Mouse (Mus musculus) C2C12 (cell line): ENCODE results near the gene Olfr96. TPM values are rescaled to one million over a fixed set of nuclear protein-coding genes. Genes with fewer than 3 reads are reported as not detected.

Source experiments
- H3K27me3 ChIP-seq: one replicate; pipeline ENCODE4 v1.6.1; 2011; ENCODE audit not compliant: control insufficient read depth, insufficient read depth, insufficient read length
- H3K36me3 ChIP-seq: one replicate; pipeline ENCODE4 v1.6.1; 2011; ENCODE audit not compliant: control insufficient read depth, insufficient read depth
- H3K4me3 ChIP-seq: one replicate; pipeline ENCODE4 v1.5.1; 2011; ENCODE audit warnings: mild to moderate bottlenecking, control low read depth; ENCODE audit not compliant: poor library complexity, insufficient read depth, severe bottlenecking
- H3K79me2 ChIP-seq: one replicate; pipeline ENCODE4 v1.6.1; 2011; ENCODE audit not compliant: control insufficient read depth, insufficient read depth
- H3K79me3 ChIP-seq: one replicate; pipeline ENCODE4 v1.6.1; 2011; ENCODE audit warnings: low read depth, control low read depth
- H3ac ChIP-seq: one replicate; pipeline ENCODE3; 2011; ENCODE audit warnings: low read depth; ENCODE audit not compliant: control insufficient read depth, insufficient read length
- CEBPB ChIP-seq: IDR thresholded peaks from one replicate; pipeline ENCODE4 v1.6.1; 2011; ENCODE audit warnings: low read depth, mild to moderate bottlenecking, control low read depth, moderate library complexity
- CTCF ChIP-seq: IDR thresholded peaks from one replicate; pipeline ENCODE4 v1.5.1; 2011; ENCODE audit not compliant: control insufficient read depth, insufficient read depth, insufficient read length
- FOSL1 ChIP-seq: IDR thresholded peaks from one replicate; pipeline ENCODE4 v1.8.0; 2011; ENCODE audit warnings: mild to moderate bottlenecking, low read length; ENCODE audit not compliant: poor library complexity, insufficient read depth, severe bottlenecking
- MAX ChIP-seq: IDR thresholded peaks from one replicate; pipeline ENCODE4 v1.6.1; 2011; ENCODE audit warnings: mild to moderate bottlenecking, control low read depth
- MYOD1 ChIP-seq: IDR thresholded peaks from one replicate; pipeline ENCODE4 v1.6.1; 2011; ENCODE audit warnings: low read depth; ENCODE audit not compliant: control insufficient read depth, insufficient read length
- MYOG ChIP-seq: IDR thresholded peaks from one replicate; pipeline ENCODE4 v1.6.1; 2011; ENCODE audit not compliant: control insufficient read depth, insufficient read length; ENCODE audit errors: extremely low read depth
- USF1 ChIP-seq: IDR thresholded peaks from one replicate; pipeline ENCODE4 v1.6.1; 2011; ENCODE audit warnings: low read depth, mild to moderate bottlenecking, control low read depth, moderate library complexity
- long read RNA-seq, 2 experiments: library from polyadenylated mRNA; unstranded; transcript quantifications; one replicate each; pipeline ENCODE4 v2.0.0; 2019 to 2020
- polyA plus RNA-seq: library from polyadenylated mRNA; unstranded; fragments of >200 nt; fragmentation: generic; extraction: Trizol; gene quantifications from one replicate; pipeline ENCODE4 v1.2.1, GENCODE M21; 2012; ENCODE audit warnings: missing spikeins

Gene Olfr96
- polyA plus RNA-seq, result not detected
- long read RNA-seq, experiment 1, result 0 reads
- long read RNA-seq, experiment 2, result 0 reads

- H3ac ChIP-seq, result no peak within 1 kb of the TSS
- H3K36me3 ChIP-seq, result no peaks in the 10 kb centered on the region
- H3K27me3 ChIP-seq, result no peaks in the 10 kb centered on the region
- H3K79me3 ChIP-seq, result no peaks in the 10 kb centered on the region
- H3K79me2 ChIP-seq, result no peaks in the 10 kb centered on the region
- H3K4me3 ChIP-seq, result no peak within 1 kb of the TSS
- TF ChIP-seq CEBPB (no peak), FOSL1 (no peak), USF1 (no peak), MYOG (no peak), MAX (no peak), CTCF (no peak), MYOD1 (no peak)
Measured at GRCm38 (mm10) chr17:37219846-37220245, at the start of gene Olfr96. Olfr96 (plus strand) TSS chr17:37220146.

DNA sequence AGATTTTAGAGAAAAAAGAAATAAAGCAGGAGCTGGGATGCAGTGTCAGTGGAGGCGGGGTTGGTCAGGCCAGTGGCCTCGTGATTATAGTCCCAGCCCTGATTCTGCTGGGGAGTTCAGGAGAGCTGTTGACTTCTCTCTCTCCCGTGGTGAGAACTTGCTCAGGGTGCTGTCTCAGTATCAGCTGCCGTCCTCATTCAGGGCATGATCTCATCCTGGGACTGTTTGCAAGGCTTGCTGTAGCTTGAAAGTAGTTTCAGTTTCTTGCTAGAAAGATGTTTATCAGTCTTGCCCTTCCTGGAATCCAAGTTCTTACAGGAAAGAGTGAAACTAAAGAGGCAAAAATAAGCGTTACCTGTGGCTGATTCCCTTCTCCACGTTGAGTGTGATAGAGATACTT lies 34.5 kb upstream of the Olfr96 start:
- H3K27me3 ChIP-seq, result no peaks in the 10 kb centered on the region
- no peaks in the 10 kb centered on the region for H3K79me2 ChIP-seq
- H3K4me3 ChIP-seq, result no peak overlapping the region
- H3K79me3 ChIP-seq, result no peaks in the 10 kb centered on the region
- TF ChIP-seq CTCF, result no peak
- no peak for TF ChIP-seq FOSL1
- TF ChIP-seq USF1, result no peak
- no peak for TF ChIP-seq MYOG
- no peak for TF ChIP-seq MYOD1
- no peak for TF ChIP-seq MAX
- TF ChIP-seq CEBPB, result no peak
- H3ac ChIP-seq, result no peak overlapping the region
- H3K36me3 ChIP-seq, result no peaks in the 10 kb centered on the region

GRCm38 (mm10) chr17:37190711-37191110 lies 29.2 kb upstream of the Olfr96 start:
- Histone ChIP-seq H3K27me3 (no peaks in the 10 kb centered on the region), H3K36me3 (no peaks in the 10 kb centered on the region), H3ac (no peak overlapping the region), H3K4me3 (no peak overlapping the region), H3K79me3 (no peaks in the 10 kb centered on the region), H3K79me2 (no peaks in the 10 kb centered on the region)
- TF ChIP-seq MYOD1, result no peak
- no peak for TF ChIP-seq CTCF
- TF ChIP-seq CEBPB, result no peak
- TF ChIP-seq FOSL1, result no peak
- no peak for TF ChIP-seq MYOG
- no peak for TF ChIP-seq USF1
- TF ChIP-seq MAX, result no peak

- Histone ChIP-seq H3K79me3 (no peaks in the 10 kb centered on the region), H3ac (no peak overlapping the region), H3K4me3 (no peak overlapping the region), H3K36me3 (no peaks in the 10 kb centered on the region), H3K27me3 (no peaks in the 10 kb centered on the region), H3K79me2 (no peaks in the 10 kb centered on the region)
- TF ChIP-seq CEBPB (no peak), MYOD1 (no peak), MYOG (no peak), CTCF (no peak), MAX (no peak), USF1 (no peak), FOSL1 (no peak)
Measured at GRCm38 (mm10) chr17:37193032-37193431, 26.9 kb upstream of the Olfr96 start.

- no peaks in the 10 kb centered on the region for H3K27me3 ChIP-seq
- no peaks in the 10 kb centered on the region for H3K79me3 ChIP-seq
- no peak within 1 kb of the TSS for H3ac ChIP-seq
- no peaks in the 10 kb centered on the region for H3K36me3 ChIP-seq
- H3K79me2 ChIP-seq, result no peaks in the 10 kb centered on the region
- TF ChIP-seq MYOD1, result no peak
- TF ChIP-seq CEBPB, result no peak
- TF ChIP-seq FOSL1, result no peak
- no peak for TF ChIP-seq MYOG
- TF ChIP-seq MAX, result no peak
- TF ChIP-seq CTCF, result no peak
- no peak for TF ChIP-seq USF1
- H3K4me3 ChIP-seq, result no peak within 1 kb of the TSS
Measured at GRCm38 (mm10) chr17:37193656-37194055, 26.3 kb upstream of the Olfr96 start, which contains the start of gene Ubd. Ubd (plus strand) TSS chr17:37193892.

GRCm38 (mm10) chr17:37194782-37195181 lies 25.2 kb upstream of the Olfr96 start:
- Histone ChIP-seq H3K79me2 (no peaks in the 10 kb centered on the region), H3K79me3 (no peaks in the 10 kb centered on the region), H3ac (no peak overlapping the region), H3K27me3 (no peaks in the 10 kb centered on the region), H3K36me3 (no peaks in the 10 kb centered on the region), H3K4me3 (no peak overlapping the region)
- TF ChIP-seq CEBPB (no peak), FOSL1 (peak; percentile 61)
